Mouse (Mus musculus) neural tube, embryonic 11.5 days (tissue): Measurements from ENCODE around the gene Tubg2. TPM values are rescaled to one million over a fixed set of nuclear protein-coding genes. Genes with fewer than 3 reads are reported as not detected.

Experiments
- ATAC-seq: fragments of 200-750 bp; cut with Nextera tagmentation; 2 replicates; pipeline ENCODE4 v1.8.0; 2017; ENCODE audit warnings: moderate number of reproducible peaks, mild to moderate bottlenecking, moderate TSS enrichment, moderate library complexity; ENCODE audit not compliant: insufficient read depth, low FRiP score, low TSS enrichment
- DNase-seq: peaks from one replicate; pipeline ENCODE4 v3.0.0-alpha.2; 2015; ENCODE audit warnings: low spot score
- H3K27ac ChIP-seq: fragments of 300-500 bp; sonication (generic); 2 replicates; pipeline ENCODE4 v1.5.1; 2014; ENCODE audit warnings: low read depth, mild to moderate bottlenecking, low read length
- H3K27me3 ChIP-seq: fragments of 300-500 bp; sonication (generic); 2 replicates; pipeline ENCODE4 v1.6.1; 2014; ENCODE audit warnings: mild to moderate bottlenecking, low read length, mixed read lengths; ENCODE audit not compliant: control insufficient read depth, insufficient read depth
- H3K36me3 ChIP-seq: fragments of 300-500 bp; sonication (generic); 2 replicates; pipeline ENCODE4 v1.6.1; 2014; ENCODE audit warnings: mild to moderate bottlenecking, low read length, moderate library complexity, mixed read lengths; ENCODE audit not compliant: control insufficient read depth, insufficient read depth
- H3K4me1 ChIP-seq: fragments of 300-500 bp; sonication (generic); 2 replicates; pipeline ENCODE4 v1.6.1; 2014; ENCODE audit warnings: low read length, mixed read lengths; ENCODE audit not compliant: control insufficient read depth, insufficient read depth
- H3K4me2 ChIP-seq: fragments of 300-500 bp; sonication (generic); 2 replicates; pipeline ENCODE4 v1.6.1; 2014; ENCODE audit warnings: low read depth, mild to moderate bottlenecking, moderate library complexity
- H3K4me3 ChIP-seq: fragments of 300-500 bp; sonication (generic); 2 replicates; pipeline ENCODE4 v1.5.1; 2014; ENCODE audit warnings: low read depth, low read length
- H3K9ac ChIP-seq: fragments of 300-500 bp; sonication (generic); 2 replicates; pipeline ENCODE4 v1.6.1; 2014; ENCODE audit warnings: mild to moderate bottlenecking, low read length
- H3K9me3 ChIP-seq: fragments of 300-500 bp; sonication (generic); 2 replicates; pipeline ENCODE4 v1.6.1; 2016; ENCODE audit warnings: low read length; ENCODE audit not compliant: control insufficient read depth
- WGBS: fragments of 180-500 bp; shearing (Covaris S2); extraction: QIAGEN DNeasy Blood & Tissue Kit; methylation state at CpG from one replicate; pipeline ENCODE4 v1.1.7; 2014; 5-methylcytosine and 5-hydroxymethylcytosine counted together
- polyA plus RNA-seq: library from polyadenylated mRNA; unstranded; fragments of >200 nt; fragmentation: Nextera tagmentation; extraction: Ambion mirVana; gene quantifications from 2 replicates; pipeline ENCODE4 v1.2.1, GENCODE M21; 2014

Gene Tubg2
- polyA plus RNA-seq, 1 experiment from 2014 or later, result 6.9 TPM

- Histone ChIP-seq H3K27ac (no peak overlapping the region), H3K9ac (no peak overlapping the region), H3K36me3 (no peaks in the 10 kb centered on the region), H3K4me3 (no peak overlapping the region), H3K9me3 (no peaks in the 10 kb centered on the region), H3K4me1 (peaks cover 15% of the 10 kb centered on the region), H3K27me3 (peaks cover 86% of the 10 kb centered on the region), H3K4me2 (no peak overlapping the region)
- WGBS, result 37% methylated on average over 14 of the region's 14 CpGs
- DNase-seq (no peak), ATAC-seq (no peak)
Observed at GRCm38 (mm10) chr11:101166357-101166756, 10.7 kb downstream of the Tubg2 start.

- peaks cover 81% of the 10 kb centered on the region for H3K27me3 ChIP-seq
- DNase-seq (no peak), ATAC-seq (no peak)
- H3K36me3 ChIP-seq, result no peaks in the 10 kb centered on the region
- H3K27ac ChIP-seq, result no peak overlapping the region
- no peak overlapping the region for H3K4me2 ChIP-seq
- 33% methylated on average over 19 of the region's 19 CpGs for WGBS
- H3K4me1 ChIP-seq, result peaks cover 15% of the 10 kb centered on the region
- no peaks in the 10 kb centered on the region for H3K9me3 ChIP-seq
- H3K4me3 ChIP-seq, result no peak overlapping the region
- no peak overlapping the region for H3K9ac ChIP-seq
Observed at GRCm38 (mm10) chr11:101167211-101167962, 11.7 kb downstream of the Tubg2 start.

GRCm38 (mm10) chr11:101167963-101168300 lies 12.2 kb downstream of the Tubg2 start:
- Histone ChIP-seq H3K27me3 (peaks cover 77% of the 10 kb centered on the region), H3K9me3 (no peaks in the 10 kb centered on the region), H3K36me3 (no peaks in the 10 kb centered on the region), H3K4me2 (no peak overlapping the region), H3K4me3 (no peak overlapping the region), H3K4me1 (peaks cover 16% of the 10 kb centered on the region), H3K27ac (no peak overlapping the region), H3K9ac (no peak overlapping the region)
- DNase-seq (no peak), ATAC-seq (no peak)
- 45% methylated on average over 8 of the region's 8 CpGs for WGBS

- WGBS, result 58% methylated on average over 18 of the region's 18 CpGs
- Histone ChIP-seq H3K9me3 (no peaks in the 10 kb centered on the region), H3K27ac (no peak overlapping the region), H3K4me2 (no peak overlapping the region), H3K9ac (no peak overlapping the region), H3K27me3 (peaks cover 77% of the 10 kb centered on the region), H3K4me3 (no peak overlapping the region), H3K4me1 (peaks cover 19% of the 10 kb centered on the region), H3K36me3 (no peaks in the 10 kb centered on the region)
- DNase-seq (no peak), ATAC-seq (no peak)
Observed at GRCm38 (mm10) chr11:101168301-101168980, 12.7 kb downstream of the Tubg2 start.

GRCm38 (mm10) chr11:101169301-101170107 lies 13.8 kb downstream of the Tubg2 start:
- peaks cover 72% of the 10 kb centered on the region for H3K27me3 ChIP-seq
- peak overlapping the region; percentile 65 for H3K4me3 ChIP-seq
- H3K36me3 ChIP-seq, result no peaks in the 10 kb centered on the region
- H3K4me2 ChIP-seq, result peak overlapping the region; percentile 76
- peaks cover 19% of the 10 kb centered on the region for H3K4me1 ChIP-seq
- no peaks in the 10 kb centered on the region for H3K9me3 ChIP-seq
- H3K27ac ChIP-seq, result no peak overlapping the region
- DNase-seq, result no peak
- WGBS, result 11% methylated on average over 17 of the region's 17 CpGs
- ATAC-seq, result no peak
- H3K9ac ChIP-seq, result no peak overlapping the region; the same call in 1 of the 2 replicates

- Histone ChIP-seq H3K27ac (peak within 1 kb of the TSS; percentile 15; the same call in 1 of the 2 replicates), H3K27me3 (peaks cover 72% of the 10 kb centered on the region), H3K4me3 (peak within 1 kb of the TSS; percentile 65), H3K36me3 (no peaks in the 10 kb centered on the region), H3K9ac (peak within 1 kb of the TSS; percentile 58), H3K9me3 (no peaks in the 10 kb centered on the region), H3K4me2 (peak within 1 kb of the TSS; percentile 76), H3K4me1 (peaks cover 19% of the 10 kb centered on the region)
- no peak for DNase-seq
- no peak for ATAC-seq
- under 1% methylated on average over 35 of the region's 35 CpGs for WGBS
Observed at GRCm38 (mm10) chr11:101170354-101170810, 14.7 kb downstream of the Tubg2 start, which contains the start of gene Cntnap1. Cntnap1 (plus strand) TSS chr11:101170523.

GRCm38 (mm10) chr11:101170811-101171610 lies 15.3 kb downstream of the Tubg2 start, which contains the start of gene Plekhh3:
Plekhh3 (minus strand) TSS chr11:101171351.
- Histone ChIP-seq H3K36me3 (no peaks in the 10 kb centered on the region), H3K9me3 (no peaks in the 10 kb centered on the region), H3K4me2 (peak within 1 kb of the TSS; percentile 76), H3K27ac (peak within 1 kb of the TSS; percentile 57; the same call in 1 of the 2 replicates), H3K9ac (peak within 1 kb of the TSS; percentile 58), H3K4me1 (peaks cover 19% of the 10 kb centered on the region), H3K4me3 (peak within 1 kb of the TSS; percentile 65), H3K27me3 (peaks cover 68% of the 10 kb centered on the region)
- peak; percentile 94 for DNase-seq
- 1% methylated on average over 36 of the region's 50 CpGs for WGBS
- ATAC-seq, result peak; percentile 96
